Mouse (Mus musculus) midbrain, embryonic 16.5 days (tissue): ENCODE results near the gene Mum1. TPM values are rescaled to one million over a fixed set of nuclear protein-coding genes. Genes with fewer than 3 reads are reported as not detected.
A peak's percentile ranks its signal among the peaks of the same experiment; 100 is the strongest.
"Not testable (repeated sequence)": the region's sequence is repeated elsewhere in the genome, so short reads cannot be mapped to it uniquely, and the experiment has no call there.

Experiments
- ATAC-seq: fragments of 200-750 bp; cut with Nextera tagmentation; 2 replicates; pipeline ENCODE4 v1.8.0; 2017; ENCODE audit warnings: moderate TSS enrichment
- H3K27ac ChIP-seq: fragments of 300-500 bp; sonication (generic); 2 replicates; pipeline ENCODE4 v1.5.1; 2014; ENCODE audit warnings: mild to moderate bottlenecking, low read length, mixed read lengths
- H3K27me3 ChIP-seq: fragments of 300-500 bp; sonication (generic); 2 replicates; pipeline ENCODE4 v1.6.1; 2014; ENCODE audit warnings: low read depth, low read length, mixed read lengths; ENCODE audit not compliant: control insufficient read depth, insufficient read depth
- H3K36me3 ChIP-seq: fragments of 300-500 bp; sonication (generic); 2 replicates; pipeline ENCODE4 v1.6.1; 2014; ENCODE audit warnings: mild to moderate bottlenecking, low read length, moderate library complexity, mixed read lengths; ENCODE audit not compliant: control insufficient read depth, insufficient read depth
- H3K4me1 ChIP-seq: fragments of 300-500 bp; sonication (generic); 2 replicates; pipeline ENCODE4 v1.6.1; 2014; ENCODE audit warnings: mild to moderate bottlenecking, low read length, mixed read lengths; ENCODE audit not compliant: control insufficient read depth, insufficient read depth
- H3K4me2 ChIP-seq: fragments of 300-500 bp; sonication (generic); 2 replicates; pipeline ENCODE4 v1.6.1; 2014; ENCODE audit warnings: mild to moderate bottlenecking, low read length, mixed read lengths
- H3K4me3 ChIP-seq: fragments of 300-500 bp; sonication (generic); 2 replicates; pipeline ENCODE4 v1.5.1; 2014; ENCODE audit warnings: low read depth, mild to moderate bottlenecking, low read length, moderate library complexity, mixed read lengths
- H3K9ac ChIP-seq: fragments of 300-500 bp; sonication (generic); 2 replicates; pipeline ENCODE4 v1.6.1; 2014; ENCODE audit warnings: low read depth, low read length, mixed read lengths
- H3K9me3 ChIP-seq: fragments of 300-500 bp; sonication (generic); replicated peaks from 2 replicates; pipeline ENCODE4 v1.6.1; 2014; ENCODE audit warnings: mild to moderate bottlenecking, low read length, mixed read lengths; ENCODE audit not compliant: control insufficient read depth, poor library complexity, severe bottlenecking
- WGBS: fragments of 180-500 bp; shearing (Covaris S2); extraction: QIAGEN DNeasy Blood & Tissue Kit; methylation state at CpG from one replicate; pipeline ENCODE4 v1.1.7; 2014; 5-methylcytosine and 5-hydroxymethylcytosine counted together
- polyA plus RNA-seq: library from polyadenylated mRNA; unstranded; fragments of >200 nt; fragmentation: Nextera tagmentation; extraction: Ambion mirVana; gene quantifications from 2 replicates; pipeline ENCODE4 v1.2.1, GENCODE M21; 2015

Gene Mum1
- polyA plus RNA-seq, 1 experiment from 2014 or later = 51.1 TPM

DNA sequence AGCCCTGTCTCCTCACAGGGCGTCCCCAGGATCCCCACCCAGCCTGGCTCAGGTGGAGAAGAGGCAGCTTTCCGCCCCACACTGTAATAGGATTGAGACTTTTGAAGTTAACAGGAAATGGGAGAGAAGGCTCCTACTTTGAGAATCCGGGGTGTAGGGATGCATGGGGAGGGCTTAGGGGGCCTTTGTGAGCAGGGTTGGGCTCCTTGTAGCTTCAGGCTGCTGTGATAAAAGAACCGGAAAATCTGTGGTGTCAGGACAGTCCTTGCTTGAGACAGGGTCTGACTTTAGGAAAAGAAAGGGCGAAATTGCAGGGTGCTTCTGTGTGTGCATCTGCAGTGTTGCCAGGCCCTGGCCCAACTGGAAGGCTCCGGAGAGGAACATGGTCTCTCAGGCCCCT lies 25.7 kb upstream of the Mum1 start:
- Histone ChIP-seq H3K4me3 (no peak overlapping the region), H3K27ac (no peak overlapping the region), H3K4me1 (peaks cover 5% of the 10 kb centered on the region), H3K9ac (no peak overlapping the region), H3K27me3 (no peaks in the 10 kb centered on the region), H3K9me3 (no peaks in the 10 kb centered on the region), H3K4me2 (no peak overlapping the region), H3K36me3 (no peaks in the 10 kb centered on the region)
- 47% methylated on average over 6 of the region's 6 CpGs for WGBS
- no peak for ATAC-seq

DNA sequence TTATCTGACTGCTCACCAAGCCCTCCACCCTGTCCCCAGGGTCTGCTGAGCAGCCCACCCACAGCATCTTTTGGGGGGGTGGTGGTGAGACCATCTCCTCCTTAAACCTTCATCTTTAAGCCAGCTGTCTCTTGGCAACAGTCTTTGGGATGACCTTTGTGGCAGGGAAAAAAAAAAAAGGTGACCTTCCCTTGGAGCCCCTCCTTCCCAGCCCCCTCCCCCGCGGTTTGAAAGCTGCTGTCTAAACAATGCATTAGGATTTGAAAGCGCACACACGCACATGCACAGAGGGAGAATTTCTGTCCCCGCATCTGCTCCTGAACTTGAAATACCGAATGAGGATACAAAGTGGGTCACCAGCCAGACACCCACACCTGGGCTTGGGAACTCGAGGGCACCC lies 22.2 kb upstream of the Mum1 start:
- WGBS = 7% methylated on average over 7 of the region's 7 CpGs
- no peak overlapping the region for H3K4me3 ChIP-seq
- no peak overlapping the region for H3K27ac ChIP-seq
- H3K9me3 ChIP-seq = no peaks in the 10 kb centered on the region
- no peak for ATAC-seq
- H3K4me2 ChIP-seq = no peak overlapping the region
- peaks cover 17% of the 10 kb centered on the region for H3K4me1 ChIP-seq
- no peaks in the 10 kb centered on the region for H3K27me3 ChIP-seq
- H3K9ac ChIP-seq = peak overlapping the region; percentile 44; the same call in 1 of the 2 replicates
- H3K36me3 ChIP-seq = no peaks in the 10 kb centered on the region

DNA sequence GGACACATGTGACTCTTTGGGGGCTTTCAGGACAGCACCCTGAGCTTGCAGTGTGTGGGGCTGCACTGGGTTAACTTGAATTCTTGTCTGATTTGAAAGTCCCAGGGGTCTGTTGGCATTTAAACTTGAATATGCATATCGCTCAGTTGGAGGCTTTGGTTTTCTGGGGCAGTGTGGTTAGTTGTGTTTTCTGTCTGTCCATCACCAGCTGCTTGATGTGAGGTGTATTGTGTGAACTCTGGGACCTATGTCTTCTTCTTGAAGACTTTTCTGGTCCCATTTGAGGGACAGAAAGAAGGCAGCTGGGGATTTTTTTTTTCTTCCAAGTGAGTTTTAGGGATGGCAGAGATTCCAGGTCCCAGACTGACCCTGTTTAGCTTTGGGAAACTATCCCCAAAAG lies 19.0 kb upstream of the Mum1 start:
- H3K27me3 ChIP-seq = no peaks in the 10 kb centered on the region
- H3K9me3 ChIP-seq = no peaks in the 10 kb centered on the region
- no peak overlapping the region for H3K9ac ChIP-seq
- 39% methylated on average over 1 of the region's 1 CpGs for WGBS
- H3K4me2 ChIP-seq = no peak overlapping the region
- ATAC-seq = no peak
- no peak overlapping the region for H3K27ac ChIP-seq
- H3K4me3 ChIP-seq = no peak overlapping the region
- no peaks in the 10 kb centered on the region for H3K36me3 ChIP-seq
- peaks cover 19% of the 10 kb centered on the region for H3K4me1 ChIP-seq

DNA sequence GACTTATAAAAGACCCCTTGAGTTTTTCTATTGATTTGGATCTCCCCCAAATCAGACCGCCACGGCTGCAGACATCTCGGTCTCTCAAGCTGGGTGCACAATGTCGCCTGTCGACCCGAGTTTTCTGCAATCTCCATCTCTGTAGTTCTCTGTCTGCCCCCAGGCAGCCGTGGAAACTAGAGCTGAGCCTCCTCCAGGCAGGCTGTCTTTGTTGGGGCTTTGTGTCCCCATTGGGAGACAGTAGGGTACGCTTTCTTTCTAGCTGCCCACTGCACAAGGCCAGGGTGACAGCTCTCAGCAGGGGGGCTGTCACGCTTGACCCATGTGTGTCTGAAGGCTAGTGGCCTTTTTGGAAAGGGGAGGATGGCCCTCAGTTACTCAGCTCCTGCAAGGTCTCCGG lies 18.6 kb upstream of the Mum1 start:
- Histone ChIP-seq H3K36me3 (no peaks in the 10 kb centered on the region), H3K9me3 (no peaks in the 10 kb centered on the region), H3K27me3 (no peaks in the 10 kb centered on the region), H3K27ac (no peak overlapping the region), H3K9ac (no peak overlapping the region), H3K4me2 (no peak overlapping the region), H3K4me1 (peaks cover 19% of the 10 kb centered on the region), H3K4me3 (no peak overlapping the region)
- WGBS = 27% methylated on average over 10 of the region's 10 CpGs
- ATAC-seq = no peak

DNA sequence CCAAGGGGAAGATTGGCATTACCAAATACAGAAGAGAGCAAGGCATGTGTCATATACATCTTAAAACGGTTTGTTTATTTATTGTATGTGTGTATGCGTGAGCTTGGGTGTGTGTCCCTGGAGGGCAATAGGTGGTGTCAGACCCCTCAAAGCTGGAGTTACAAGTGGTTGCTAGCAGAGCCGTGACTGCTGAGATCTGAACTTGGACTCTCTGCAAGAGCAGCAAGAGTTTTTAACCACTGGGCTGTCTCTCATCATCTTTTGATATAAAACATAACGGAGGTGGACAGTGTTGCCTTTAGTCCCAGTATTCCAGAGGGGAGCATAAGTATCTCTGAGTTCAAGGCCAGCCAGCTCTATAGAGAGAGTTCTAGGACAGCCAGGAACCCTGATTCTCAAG lies 18.0 kb upstream of the Mum1 start:
- Histone ChIP-seq H3K27ac (peak overlapping the region; percentile 82), H3K4me2 (no peak overlapping the region), H3K9ac (no peak overlapping the region), H3K36me3 (no peaks in the 10 kb centered on the region), H3K4me3 (no peak overlapping the region), H3K4me1 (peaks cover 19% of the 10 kb centered on the region), H3K27me3 (no peaks in the 10 kb centered on the region), H3K9me3 (no peaks in the 10 kb centered on the region)
- WGBS = 51% methylated on average over 4 of the region's 4 CpGs
- ATAC-seq = no peak

DNA sequence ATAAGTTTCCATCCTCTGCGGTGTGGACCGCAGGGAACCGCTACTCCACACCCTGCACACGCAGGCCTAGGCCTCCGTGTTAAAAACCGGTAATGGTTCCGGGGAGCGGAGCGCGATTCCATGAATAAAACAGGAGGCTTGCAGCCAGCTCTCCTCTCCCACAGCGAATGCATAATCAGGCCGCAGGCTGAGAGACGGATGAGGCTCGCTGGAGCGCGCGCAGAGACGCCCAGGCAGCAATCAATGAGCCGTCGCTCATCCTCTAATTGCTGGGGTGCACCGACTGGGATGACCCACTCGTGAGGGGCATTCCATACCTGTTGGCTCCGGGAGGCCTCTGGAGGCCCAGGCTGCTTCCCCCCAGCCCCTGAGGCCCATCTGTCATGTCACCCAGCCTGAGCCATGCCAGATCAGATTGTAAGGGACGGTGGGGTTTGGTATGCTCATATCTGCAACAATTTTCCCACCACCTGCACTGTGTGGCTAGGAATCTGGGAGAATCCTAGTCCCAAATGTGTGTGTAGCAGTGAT lies 17.3 kb upstream of the Mum1 start:
- H3K9ac ChIP-seq = peak overlapping the region; percentile 50
- 2% methylated on average over 24 of the region's 24 CpGs for WGBS
- no peaks in the 10 kb centered on the region for H3K9me3 ChIP-seq
- peak overlapping the region; percentile 30 for H3K4me2 ChIP-seq
- H3K27ac ChIP-seq = peak overlapping the region; percentile 82
- peaks cover 19% of the 10 kb centered on the region for H3K4me1 ChIP-seq
- H3K36me3 ChIP-seq = no peaks in the 10 kb centered on the region
- ATAC-seq = peak; percentile 66
- no peaks in the 10 kb centered on the region for H3K27me3 ChIP-seq
- no peak overlapping the region for H3K4me3 ChIP-seq

DNA sequence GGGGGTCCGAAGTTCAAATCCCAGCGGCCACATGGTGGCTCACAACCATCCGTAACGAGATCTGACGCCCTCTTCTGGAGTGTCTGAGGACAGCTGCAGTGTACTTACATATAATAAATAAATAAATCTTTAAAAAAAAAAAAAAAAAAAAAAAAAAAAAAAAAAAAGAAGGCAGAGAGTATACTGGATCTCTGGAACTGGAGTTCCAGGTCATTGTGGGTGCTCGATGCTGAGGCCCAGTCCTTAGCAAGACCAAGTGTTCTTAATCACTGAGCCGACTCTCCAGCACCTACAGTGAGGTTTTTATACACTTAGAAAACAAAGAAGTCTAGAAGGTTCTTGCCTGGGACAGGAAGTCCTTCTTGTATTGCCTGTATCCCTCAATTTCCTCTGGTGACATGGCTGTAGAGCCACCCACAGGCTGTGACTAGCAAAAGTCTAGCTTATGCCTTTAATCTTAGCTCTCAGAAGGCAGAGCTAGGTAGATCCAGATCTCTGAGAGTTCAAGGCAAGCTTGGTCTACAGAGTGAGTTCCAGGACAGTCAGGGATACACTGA lies 14.6 kb upstream of the Mum1 start:
- H3K4me2 ChIP-seq, H3K27ac ChIP-seq, H3K9me3 ChIP-seq, H3K27me3 ChIP-seq, H3K9ac ChIP-seq, ATAC-seq, H3K36me3 ChIP-seq, H3K4me3 ChIP-seq: not testable (repeated sequence)
- peaks cover 20% of the 10 kb centered on the region for H3K4me1 ChIP-seq
- WGBS = 80% methylated on average over 7 of the region's 7 CpGs

DNA sequence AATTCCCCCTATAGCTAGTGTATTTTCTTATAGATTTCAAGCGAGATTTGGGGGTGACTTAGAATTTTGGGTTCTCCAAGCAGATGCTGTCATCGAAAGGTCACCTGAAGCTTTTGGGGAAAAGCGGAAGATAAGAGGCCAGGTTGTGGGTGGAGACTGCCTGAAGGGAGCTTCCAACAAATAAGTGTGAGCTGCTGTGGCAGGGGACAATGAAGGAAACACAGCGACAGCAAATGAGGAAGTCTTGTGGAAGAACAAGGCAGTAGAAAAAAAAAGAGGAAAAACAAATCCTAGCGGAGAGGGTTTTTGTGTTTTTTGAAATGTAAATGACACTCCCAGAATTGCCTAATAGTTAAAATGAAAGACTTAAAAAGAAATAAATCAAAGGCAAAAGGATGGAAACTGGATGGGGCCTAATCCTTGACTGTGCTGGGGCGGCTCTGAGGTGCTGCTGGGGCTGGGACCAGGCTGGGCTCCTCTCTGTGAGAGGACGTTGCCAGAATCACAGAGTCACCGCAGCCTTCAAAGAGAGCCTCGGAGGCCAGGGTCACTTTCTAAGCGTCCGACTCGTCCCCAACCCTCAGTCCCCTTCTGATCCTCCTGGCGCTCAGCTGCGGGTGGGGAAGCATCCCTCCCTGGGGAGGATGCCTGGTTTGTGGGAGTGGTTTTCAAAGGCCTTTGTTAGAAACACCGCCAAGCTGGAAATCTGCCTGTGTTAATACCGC lies 11.0 kb upstream of the Mum1 start:
- Histone ChIP-seq H3K9me3 (no peaks in the 10 kb centered on the region), H3K4me2 (no peak overlapping the region), H3K36me3 (no peaks in the 10 kb centered on the region), H3K4me1 (peaks cover 6% of the 10 kb centered on the region; the same call in 1 of the 2 replicates), H3K4me3 (no peak overlapping the region), H3K27ac (peak overlapping the region; percentile 63), H3K27me3 (no peaks in the 10 kb centered on the region), H3K9ac (peak overlapping the region; percentile 23; the same call in 1 of the 2 replicates)
- ATAC-seq = 0 out of 2 replicates have a peak, but pooled peaks have one; percentile 36
- 13% methylated on average over 16 of the region's 16 CpGs for WGBS

DNA sequence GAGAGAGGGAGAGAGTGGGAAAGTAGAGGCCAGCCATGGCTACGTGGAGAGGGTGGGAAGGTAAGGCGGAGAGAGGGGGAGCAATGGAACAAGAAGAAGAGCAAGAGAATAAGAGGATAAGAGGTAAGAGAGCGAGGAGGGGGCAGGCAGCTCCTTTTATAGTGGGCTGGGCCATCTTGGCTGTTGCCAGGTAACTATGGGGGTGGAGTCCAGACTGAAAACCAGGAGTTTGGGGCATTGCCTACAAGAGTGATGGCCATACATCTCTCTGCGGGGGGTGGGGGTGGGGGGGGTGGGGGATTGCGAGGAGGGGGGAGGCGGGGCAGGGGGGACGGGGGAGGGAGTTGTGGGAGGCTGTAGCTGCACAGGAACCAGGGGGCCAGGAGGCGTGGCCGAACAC lies 5.6 kb upstream of the Mum1 start:
- Histone ChIP-seq H3K4me3 (no peak overlapping the region), H3K27ac (no peak overlapping the region), H3K4me2 (no peak overlapping the region), H3K9me3 (no peaks in the 10 kb centered on the region), H3K9ac (no peak overlapping the region), H3K36me3 (no peaks in the 10 kb centered on the region), H3K27me3 (no peaks in the 10 kb centered on the region), H3K4me1 (no peaks in the 10 kb centered on the region; the same call in 1 of the 2 replicates)
- ATAC-seq = no peak
- WGBS = 32% methylated on average over 9 of the region's 9 CpGs
